Mouse (Mus musculus) embryonic fibroblast, embryonic 13.5 days (primary cell): ENCODE results near the gene Ptpn13. TPM values are rescaled to one million over a fixed set of nuclear protein-coding genes. Genes with fewer than 3 reads are reported as not detected.

Experiments
- H3K27ac ChIP-seq: 2 replicates; pipeline ENCODE4 v1.5.1; 2012; ENCODE audit warnings: low read length, control low read depth, inconsistent platforms; ENCODE audit not compliant: insufficient read depth
- H3K4me1 ChIP-seq: 2 replicates; pipeline ENCODE4 v1.6.1; 2011; ENCODE audit warnings: low read length; ENCODE audit not compliant: control insufficient read depth, insufficient read depth
- H3K4me3 ChIP-seq: 2 replicates; pipeline ENCODE4 v1.5.1; 2011; ENCODE audit warnings: mild to moderate bottlenecking, control low read depth, low read length; ENCODE audit not compliant: insufficient read depth
- CTCF ChIP-seq: IDR thresholded peaks from 2 replicates; pipeline ENCODE4 v1.5.1; 2011; ENCODE audit warnings: mild to moderate bottlenecking, control low read depth, low read length, moderate library complexity, borderline replicate concordance; ENCODE audit not compliant: insufficient read depth
- POLR2A ChIP-seq: IDR thresholded peaks from 2 replicates; pipeline ENCODE4 v1.6.1; 2011; ENCODE audit warnings: low read depth, mild to moderate bottlenecking, control low read depth, low read length, moderate library complexity
- polyA plus RNA-seq: library from polyadenylated mRNA; stranded (reverse); fragments of >200 nt; gene quantifications from 2 replicates; pipeline ENCODE4 v1.2.4, GENCODE M21; 2011; ENCODE audit warnings: low read depth; ENCODE audit not compliant: missing spikeins, insufficient read length

The Ptpn13 gene
- polyA plus RNA-seq, 1 experiment, result 10.6 TPM

GRCm38 (mm10) chr5:103448470-103448869 lies 23.5 kb downstream of the Ptpn13 start:
- TF ChIP-seq CTCF, result no peak
- TF ChIP-seq POLR2A, result no peak
- no peak overlapping the region for H3K4me3 ChIP-seq

GRCm38 (mm10) chr5:103450663-103451062 lies 25.7 kb downstream of the Ptpn13 start:
- Histone ChIP-seq H3K4me1 (no peaks in the 10 kb centered on the region), H3K4me3 (no peak overlapping the region), H3K27ac (no peak overlapping the region)
- TF ChIP-seq POLR2A, result no peak
- no peak for TF ChIP-seq CTCF

More at GRCm38 (mm10) chr5:103448470-103448869, 23.5 kb downstream of the Ptpn13 start:
- Histone ChIP-seq H3K27ac (no peak overlapping the region), H3K4me1 (no peaks in the 10 kb centered on the region)

GRCm38 (mm10) chr5:103453361-103454140 lies 28.6 kb downstream of the Ptpn13 start:
- Histone ChIP-seq H3K27ac (no peak overlapping the region), H3K4me3 (no peak overlapping the region), H3K4me1 (no peaks in the 10 kb centered on the region)
- no peak for TF ChIP-seq POLR2A
- peak; percentile 11; the same call in 1 of the 2 replicates for TF ChIP-seq CTCF

- no peak for TF ChIP-seq POLR2A
- no peak for TF ChIP-seq CTCF
- Histone ChIP-seq H3K4me3 (no peak overlapping the region), H3K4me1 (no peaks in the 10 kb centered on the region), H3K27ac (no peak overlapping the region)
Measured at GRCm38 (mm10) chr5:103456794-103457193, 31.8 kb downstream of the Ptpn13 start.

- Histone ChIP-seq H3K27ac (no peak overlapping the region), H3K4me3 (no peak overlapping the region), H3K4me1 (no peaks in the 10 kb centered on the region)
- TF ChIP-seq CTCF (no peak), POLR2A (no peak)
Measured at GRCm38 (mm10) chr5:103458411-103458810, 33.4 kb downstream of the Ptpn13 start.

- no peaks in the 10 kb centered on the region for H3K4me1 ChIP-seq
- H3K4me3 ChIP-seq, result no peak overlapping the region
- H3K27ac ChIP-seq, result no peak overlapping the region
- TF ChIP-seq CTCF (no peak), POLR2A (no peak)
Measured at GRCm38 (mm10) chr5:103458959-103459675, 34.1 kb downstream of the Ptpn13 start.

GRCm38 (mm10) chr5:103460903-103461302 lies 35.9 kb downstream of the Ptpn13 start:
- Histone ChIP-seq H3K27ac (no peak overlapping the region), H3K4me1 (no peaks in the 10 kb centered on the region), H3K4me3 (no peak overlapping the region)
- TF ChIP-seq CTCF, result no peak
- no peak for TF ChIP-seq POLR2A

- no peaks in the 10 kb centered on the region for H3K4me1 ChIP-seq
- H3K4me3 ChIP-seq, result no peak overlapping the region
- no peak for TF ChIP-seq CTCF
- no peak for TF ChIP-seq POLR2A
- H3K27ac ChIP-seq, result no peak overlapping the region
Measured at GRCm38 (mm10) chr5:103463661-103464219, 38.7 kb downstream of the Ptpn13 start.

GRCm38 (mm10) chr5:103464329-103464728 lies 39.3 kb downstream of the Ptpn13 start:
- Histone ChIP-seq H3K27ac (no peak overlapping the region), H3K4me1 (no peaks in the 10 kb centered on the region), H3K4me3 (no peak overlapping the region)
- no peak for TF ChIP-seq CTCF

GRCm38 (mm10) chr5:103464771-103465170 lies 39.8 kb downstream of the Ptpn13 start:
- H3K4me3 ChIP-seq, result no peak overlapping the region
- H3K27ac ChIP-seq, result no peak overlapping the region
- no peaks in the 10 kb centered on the region for H3K4me1 ChIP-seq
- TF ChIP-seq CTCF (no peak), POLR2A (no peak)
